Mouse (Mus musculus) ES-E14 (cell line): ENCODE results near the gene Ubr1.

Experiments
- CHD2 ChIP-seq: IDR thresholded peaks from 2 replicates; pipeline ENCODE4 v1.6.1; 2014; ENCODE audit warnings: mild to moderate bottlenecking, low read depth, low read length, inconsistent platforms
- HCFC1 ChIP-seq: IDR thresholded peaks from 2 replicates; pipeline ENCODE4 v1.6.1; 2012; ENCODE audit warnings: low read length, inconsistent platforms, borderline replicate concordance; ENCODE audit not compliant: insufficient read depth
- MAFK ChIP-seq: IDR thresholded peaks from 2 replicates; pipeline ENCODE4 v1.6.1; 2014; ENCODE audit warnings: mild to moderate bottlenecking, low read depth, low read length, inconsistent platforms; ENCODE audit not compliant: insufficient read depth
- ZC3H11A ChIP-seq: IDR thresholded peaks from 2 replicates; pipeline ENCODE4 v1.6.1; 2012; ENCODE audit warnings: low read depth, mild to moderate bottlenecking, inconsistent platforms, low read length, borderline replicate concordance

- TF ChIP-seq MAFK = no peak
- TF ChIP-seq HCFC1 = no peak
- no peak for TF ChIP-seq ZC3H11A
- TF ChIP-seq CHD2 = no peak
These were observed 129.3 kb downstream of the Ubr1 start for GRCm38 (mm10) chr2:120841211-120841610.
